Mouse (Mus musculus) neural tube, embryonic 14.5 days (tissue): ENCODE measurements around the gene Sirt3. TPM values are rescaled to one million over a fixed set of nuclear protein-coding genes. Genes with fewer than 3 reads are reported as not detected.
A peak's percentile ranks its signal among the peaks of the same experiment; 100 is the strongest.

Experiments used
- ATAC-seq: fragments of 200-750 bp; cut with Nextera tagmentation; 2 replicates; pipeline ENCODE4 v1.8.0; 2017; ENCODE audit warnings: low read depth, mild to moderate bottlenecking, moderate TSS enrichment, moderate library complexity
- H3K27ac ChIP-seq: fragments of 300-500 bp; sonication (generic); 2 replicates; pipeline ENCODE4 v1.5.1; 2014; ENCODE audit warnings: low read depth, mild to moderate bottlenecking, control low read depth, low read length, moderate library complexity, mixed read lengths
- H3K27me3 ChIP-seq: fragments of 300-500 bp; sonication (generic); 2 replicates; pipeline ENCODE4 v1.6.1; 2014; ENCODE audit warnings: low read length; ENCODE audit not compliant: control insufficient read depth, insufficient read depth
- H3K36me3 ChIP-seq: fragments of 300-500 bp; sonication (generic); 2 replicates; pipeline ENCODE4 v1.6.1; 2014; ENCODE audit warnings: low read length, mixed read lengths; ENCODE audit not compliant: control insufficient read depth, insufficient read depth
- H3K4me1 ChIP-seq: fragments of 300-500 bp; sonication (generic); 2 replicates; pipeline ENCODE4 v1.6.1; 2014; ENCODE audit warnings: low read length; ENCODE audit not compliant: control insufficient read depth, insufficient read depth
- H3K4me2 ChIP-seq: fragments of 300-500 bp; sonication (generic); 2 replicates; pipeline ENCODE4 v1.6.1; 2014; ENCODE audit warnings: mild to moderate bottlenecking, low read depth, low read length, control low read depth
- H3K4me3 ChIP-seq: fragments of 300-500 bp; sonication (generic); 2 replicates; pipeline ENCODE4 v1.5.1; 2014; ENCODE audit warnings: low read depth, low read length, control low read depth, mixed read lengths
- H3K9ac ChIP-seq: fragments of 300-500 bp; sonication (generic); replicated peaks from 2 replicates; pipeline ENCODE4 v1.6.1; 2014; ENCODE audit warnings: low read depth, mild to moderate bottlenecking, control low read depth, low read length, mixed read lengths
- H3K9me3 ChIP-seq: fragments of 300-500 bp; sonication (generic); 2 replicates; pipeline ENCODE4 v1.6.1; 2016; ENCODE audit warnings: low read length; ENCODE audit not compliant: control insufficient read depth
- WGBS: fragments of 180-500 bp; shearing (Covaris S2); extraction: QIAGEN DNeasy Blood & Tissue Kit; methylation state at CpG from one replicate; pipeline ENCODE4 v1.1.7; 2014; 5-methylcytosine and 5-hydroxymethylcytosine counted together
- polyA plus RNA-seq: library from polyadenylated mRNA; unstranded; fragments of >200 nt; fragmentation: Nextera tagmentation; extraction: Ambion mirVana; gene quantifications from 2 replicates; pipeline ENCODE4 v1.2.1, GENCODE M21; 2014

Gene Sirt3
- polyA plus RNA-seq, 1 experiment from 2014 or later, result 61.6 TPM

DNA sequence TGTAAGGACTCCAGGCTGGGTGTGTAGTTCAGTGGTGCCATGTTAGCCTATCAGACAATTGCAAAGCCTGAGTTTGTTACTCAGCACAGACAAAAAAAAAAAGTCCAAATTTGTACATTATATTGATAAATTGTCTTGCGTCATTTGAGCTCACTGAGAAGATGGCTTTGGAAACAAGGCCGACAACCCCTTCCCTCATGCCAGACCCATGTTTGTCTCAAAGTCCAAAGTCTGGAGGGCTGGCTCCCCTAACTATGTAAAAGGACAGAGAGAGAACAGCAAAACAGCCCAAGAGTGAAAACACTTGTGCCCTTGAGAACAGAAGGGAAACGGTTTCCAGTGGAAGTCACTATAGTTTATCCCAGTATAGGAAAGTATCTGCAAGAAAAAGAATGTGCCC is 1.7 kb downstream of the Sirt3 start:
- no peak for ATAC-seq
- peaks cover 4% of the 10 kb centered on the region; the same call in 1 of the 2 replicates for H3K4me1 ChIP-seq
- 89% methylated on average over 3 of the region's 3 CpGs for WGBS
- H3K4me3 ChIP-seq, result no peak overlapping the region
- no peak overlapping the region for H3K27ac ChIP-seq
- H3K27me3 ChIP-seq, result no peaks in the 10 kb centered on the region
- H3K9ac ChIP-seq, result no peak overlapping the region
- peaks cover 17% of the 10 kb centered on the region; the same call in 1 of the 2 replicates for H3K36me3 ChIP-seq
- no peak overlapping the region for H3K4me2 ChIP-seq
- H3K9me3 ChIP-seq, result no peaks in the 10 kb centered on the region

DNA sequence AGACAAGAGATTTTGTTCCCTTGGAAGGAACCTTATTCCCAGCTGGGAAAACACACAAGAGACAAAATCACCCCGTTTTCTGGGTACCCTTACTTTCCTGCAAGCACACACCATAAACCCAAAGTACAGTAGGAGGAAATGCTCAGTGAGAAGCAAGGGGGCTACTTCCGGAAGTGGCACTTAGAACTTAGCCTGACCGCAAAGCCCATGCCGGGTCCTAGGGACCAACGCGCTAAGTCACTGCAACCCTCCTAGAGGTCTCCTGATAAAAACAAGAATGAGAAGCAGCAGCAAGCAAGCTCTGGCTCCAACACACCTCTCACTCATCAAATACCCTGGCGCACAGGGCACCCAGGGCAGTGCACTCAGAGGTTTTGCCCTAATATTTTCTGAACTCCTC is 2.8 kb downstream of the Sirt3 start:
- Histone ChIP-seq H3K4me3 (no peak overlapping the region), H3K27ac (no peak overlapping the region), H3K27me3 (no peaks in the 10 kb centered on the region), H3K4me2 (no peak overlapping the region), H3K4me1 (peaks cover 4% of the 10 kb centered on the region; the same call in 1 of the 2 replicates), H3K36me3 (peaks cover 20% of the 10 kb centered on the region), H3K9ac (no peak overlapping the region), H3K9me3 (no peaks in the 10 kb centered on the region)
- whole genome bisulfite sequencing, result 89% methylated on average over 7 of the region's 7 CpGs
- ATAC-seq, result no peak

DNA sequence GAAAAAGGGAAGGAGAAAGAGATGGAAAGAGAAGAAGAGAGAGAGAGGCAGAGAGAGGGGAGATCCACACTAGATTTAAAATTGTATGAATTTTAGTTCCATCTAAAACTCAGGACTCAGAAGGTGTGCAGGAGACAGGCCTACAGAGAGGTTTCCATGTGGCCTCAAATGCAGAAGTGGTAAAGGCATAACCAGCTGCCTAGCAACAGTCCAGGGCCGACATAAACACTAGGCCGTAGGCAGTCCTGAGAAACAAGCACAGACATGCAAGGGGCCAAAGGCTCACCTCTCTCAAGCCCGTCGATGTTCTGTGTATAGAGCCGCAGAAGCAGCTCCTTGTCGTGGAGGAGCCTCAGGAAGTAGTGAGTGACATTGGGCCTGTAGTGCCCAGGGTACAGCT is 4.7 kb downstream of the Sirt3 start:
- 92% methylated on average over 6 of the region's 6 CpGs for WGBS
- H3K27me3 ChIP-seq, result no peaks in the 10 kb centered on the region
- no peaks in the 10 kb centered on the region for H3K9me3 ChIP-seq
- H3K4me3 ChIP-seq, result no peak overlapping the region
- H3K36me3 ChIP-seq, result peaks cover 20% of the 10 kb centered on the region
- no peak overlapping the region for H3K27ac ChIP-seq
- H3K4me1 ChIP-seq, result no peaks in the 10 kb centered on the region; the same call in 1 of the 2 replicates
- no peak overlapping the region for H3K4me2 ChIP-seq
- no peak overlapping the region for H3K9ac ChIP-seq
- ATAC-seq, result no peak

DNA sequence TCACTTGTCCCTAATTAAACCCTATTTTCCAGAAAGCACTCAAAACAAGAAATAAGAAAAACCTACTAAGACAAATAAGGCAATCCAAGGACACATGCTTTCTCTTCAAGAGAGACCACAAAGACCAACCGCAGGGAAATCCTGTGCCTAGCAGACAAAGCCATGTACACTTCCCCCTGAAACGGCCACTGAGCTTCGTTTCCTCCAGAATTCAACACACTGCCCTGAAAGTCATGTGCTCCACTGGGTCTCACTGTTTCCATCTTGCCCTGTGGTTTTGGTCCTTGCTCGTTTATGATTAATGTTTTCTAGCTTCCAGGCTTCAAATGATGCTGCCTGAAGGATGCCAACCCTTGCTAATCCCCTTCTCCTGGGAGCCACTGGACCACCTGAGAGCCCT is 7.9 kb downstream of the Sirt3 start:
- no peaks in the 10 kb centered on the region for H3K9me3 ChIP-seq
- no peak for ATAC-seq
- H3K4me1 ChIP-seq, result no peaks in the 10 kb centered on the region
- peaks cover 20% of the 10 kb centered on the region for H3K36me3 ChIP-seq
- H3K27ac ChIP-seq, result no peak overlapping the region
- no peak overlapping the region for H3K9ac ChIP-seq
- WGBS, result 83% methylated on average over 4 of the region's 4 CpGs
- no peak overlapping the region for H3K4me2 ChIP-seq
- H3K4me3 ChIP-seq, result no peak overlapping the region
- H3K27me3 ChIP-seq, result no peaks in the 10 kb centered on the region

DNA sequence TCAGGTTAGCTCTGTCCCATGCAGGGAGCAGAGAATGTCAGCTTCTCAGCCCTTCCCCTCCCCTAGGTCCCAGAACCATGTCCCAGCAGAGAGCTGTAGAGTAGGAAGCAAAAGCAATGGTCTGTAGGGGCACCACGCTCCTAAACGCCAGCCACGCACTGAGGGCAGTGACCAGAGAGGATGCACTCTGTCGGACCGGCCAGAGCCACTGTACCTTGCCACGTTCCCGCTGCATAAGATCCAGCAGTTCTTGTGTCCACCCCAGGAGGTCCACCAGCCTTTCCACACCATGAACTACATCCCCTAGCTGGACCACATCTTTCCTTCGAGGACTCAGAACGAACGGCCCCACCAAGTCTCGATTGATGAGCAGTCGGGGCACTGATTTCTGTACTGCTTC is 17.3 kb downstream of the Sirt3 start:
- Histone ChIP-seq H3K36me3 (peaks cover 44% of the 10 kb centered on the region), H3K27ac (no peak overlapping the region), H3K9ac (no peak overlapping the region), H3K4me1 (no peaks in the 10 kb centered on the region), H3K4me2 (no peak overlapping the region), H3K4me3 (no peak overlapping the region), H3K27me3 (no peaks in the 10 kb centered on the region), H3K9me3 (no peaks in the 10 kb centered on the region)
- ATAC-seq, result no peak
- 89% methylated on average over 12 of the region's 12 CpGs for WGBS

DNA sequence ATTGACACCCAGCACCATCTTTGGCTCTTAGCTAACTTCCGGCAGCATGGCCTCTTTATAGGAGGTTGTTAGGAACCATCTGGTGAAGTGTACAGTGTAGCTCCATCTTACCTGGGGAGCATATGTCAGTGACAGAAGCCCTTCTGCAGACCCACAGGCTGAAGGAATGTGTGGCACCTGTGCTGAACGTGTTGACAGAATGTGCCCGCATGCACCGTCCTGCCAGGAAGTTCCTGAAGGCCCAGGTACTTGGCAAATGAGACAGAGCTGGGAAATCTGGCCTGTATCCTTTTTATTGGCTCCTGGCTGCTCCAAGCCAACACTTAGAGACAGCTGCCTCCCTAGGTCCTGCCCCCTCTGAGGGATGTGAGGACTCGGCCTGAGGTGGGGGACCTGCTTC is 21.4 kb downstream of the Sirt3 start:
- Histone ChIP-seq H3K4me3 (no peak overlapping the region), H3K9ac (no peak overlapping the region), H3K4me1 (peaks cover 12% of the 10 kb centered on the region), H3K27me3 (no peaks in the 10 kb centered on the region), H3K36me3 (peaks cover 44% of the 10 kb centered on the region), H3K9me3 (no peaks in the 10 kb centered on the region), H3K27ac (no peak overlapping the region), H3K4me2 (no peak overlapping the region)
- 83% methylated on average over 5 of the region's 5 CpGs for WGBS
- ATAC-seq, result no peak

DNA sequence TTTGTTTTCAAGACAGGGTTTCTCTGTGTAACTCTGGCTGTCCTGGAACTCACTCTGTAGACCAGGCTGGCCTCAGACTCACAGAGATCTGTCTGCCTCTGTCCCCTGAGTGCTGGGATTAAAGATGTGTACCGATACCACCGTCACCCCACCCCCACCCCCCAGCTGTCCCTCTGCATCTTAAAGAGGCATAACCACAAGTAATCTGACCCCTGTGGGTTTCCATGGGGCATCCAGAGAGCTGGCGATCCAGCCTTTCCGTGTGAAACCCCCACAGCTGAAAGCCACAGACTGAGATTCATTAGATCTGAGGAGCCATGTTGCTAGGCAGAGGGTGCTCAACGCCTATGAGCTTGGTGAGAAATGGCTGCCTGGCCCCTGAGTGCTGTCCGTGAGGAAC is 22.1 kb downstream of the Sirt3 start:
- no peak overlapping the region for H3K27ac ChIP-seq
- H3K4me2 ChIP-seq, result no peak overlapping the region
- H3K4me1 ChIP-seq, result peaks cover 19% of the 10 kb centered on the region
- H3K9me3 ChIP-seq, result no peaks in the 10 kb centered on the region
- no peaks in the 10 kb centered on the region for H3K27me3 ChIP-seq
- WGBS, result 79% methylated on average over 6 of the region's 6 CpGs
- H3K36me3 ChIP-seq, result peaks cover 44% of the 10 kb centered on the region
- no peak overlapping the region for H3K4me3 ChIP-seq
- H3K9ac ChIP-seq, result no peak overlapping the region
- no peak for ATAC-seq

DNA sequence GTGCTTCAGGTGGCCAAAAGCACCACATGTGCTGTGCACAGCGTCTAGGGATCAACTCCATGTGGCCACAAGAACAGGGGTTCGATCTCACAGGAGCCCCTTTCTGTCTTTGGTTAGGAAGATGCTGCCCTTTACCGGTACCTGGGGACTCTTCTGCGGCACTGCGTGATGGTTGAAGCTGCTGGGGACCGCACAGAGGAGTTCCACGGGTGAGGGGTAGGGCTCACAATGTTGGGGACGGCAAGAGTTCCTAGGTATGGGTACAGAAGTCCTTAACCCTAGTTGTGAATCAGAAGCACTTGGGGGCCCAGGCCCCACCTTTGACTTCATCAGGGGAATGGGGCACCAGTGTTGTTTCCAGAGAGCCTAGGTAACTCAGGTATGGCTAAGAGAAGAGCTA is 23.4 kb downstream of the Sirt3 start:
- no peak for ATAC-seq

DNA sequence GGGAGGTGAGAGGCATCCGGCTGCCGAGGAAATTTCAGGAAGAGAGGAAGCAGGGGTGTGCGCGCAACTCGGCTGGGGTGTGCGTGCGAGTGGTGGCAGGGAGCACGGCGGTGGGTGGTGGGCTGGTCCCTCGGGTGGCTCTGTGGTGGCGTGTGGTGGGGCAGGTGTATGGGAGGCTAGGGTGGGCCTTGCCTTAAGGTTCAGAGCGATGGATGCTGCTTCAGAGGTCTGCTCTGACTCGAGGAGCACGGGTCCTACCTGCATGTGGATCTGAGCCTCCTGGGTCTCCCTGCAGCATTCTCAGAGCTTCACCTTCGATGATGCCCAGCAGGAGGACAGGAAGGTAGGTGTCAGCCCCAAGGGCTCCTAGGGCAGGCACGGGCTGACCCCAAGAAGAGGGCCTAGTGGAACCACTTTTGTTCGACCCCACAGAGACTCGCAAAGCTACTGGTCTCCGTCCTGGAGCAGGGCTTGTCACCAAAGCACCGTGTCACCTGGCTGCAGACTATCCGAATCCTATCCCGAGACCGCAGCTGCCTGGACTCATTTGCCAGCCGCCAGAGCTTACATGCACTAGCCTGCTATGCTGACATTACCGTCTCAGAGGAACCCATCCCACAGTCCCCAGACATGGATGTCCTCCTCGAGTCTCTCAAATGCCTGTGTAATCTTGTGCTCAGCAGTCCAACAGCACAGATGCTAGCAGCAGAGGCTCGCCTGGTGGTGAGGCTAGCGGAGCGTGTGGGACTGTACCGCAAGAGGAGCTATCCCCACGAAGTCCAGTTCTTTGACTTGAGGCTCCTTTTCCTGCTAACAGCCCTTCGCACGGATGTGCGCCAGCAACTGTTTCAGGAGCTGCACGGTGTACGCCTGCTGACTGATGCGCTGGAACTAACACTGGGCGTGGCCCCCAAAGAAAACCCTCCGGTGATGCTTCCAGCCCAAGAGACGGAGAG is 24.3 kb downstream of the Sirt3 start, which contains the start of gene Bet1l:
Gene Bet1l (minus strand): TSS at position 28 of the 956 bp plus-strand sequence.
- 34% methylated on average over 40 of the region's 40 CpGs for WGBS
- H3K27me3 ChIP-seq, result no peaks in the 10 kb centered on the region
- peak within 1 kb of the TSS; percentile 67 for H3K4me3 ChIP-seq
- no peaks in the 10 kb centered on the region for H3K9me3 ChIP-seq
- H3K36me3 ChIP-seq, result peaks cover 45% of the 10 kb centered on the region
- peaks cover 21% of the 10 kb centered on the region for H3K4me1 ChIP-seq
- H3K9ac ChIP-seq, result peak within 1 kb of the TSS; percentile 81
- H3K27ac ChIP-seq, result peak within 1 kb of the TSS; percentile 89
- peak within 1 kb of the TSS; percentile 97 for H3K4me2 ChIP-seq
- peak; percentile 33 for ATAC-seq

More for the DNA sequence above, 23.4 kb downstream of the Sirt3 start:
- Histone ChIP-seq H3K4me3 (peak overlapping the region; percentile 67), H3K4me2 (peak overlapping the region; percentile 97), H3K4me1 (peaks cover 21% of the 10 kb centered on the region), H3K9me3 (no peaks in the 10 kb centered on the region), H3K9ac (0 out of 2 replicates have a peak overlapping the region, but pooled peaks have one; percentile 81), H3K27ac (no peak overlapping the region), H3K36me3 (peaks cover 45% of the 10 kb centered on the region), H3K27me3 (no peaks in the 10 kb centered on the region)
- WGBS, result 92% methylated on average over 8 of the region's 8 CpGs
